Mouse (Mus musculus) liver, embryonic 12.5 days (tissue): ENCODE measurements around the gene Fa2h. TPM values are rescaled to one million over a fixed set of nuclear protein-coding genes. Genes with fewer than 3 reads are reported as not detected.

Source experiments
- polyA plus RNA-seq: library from polyadenylated mRNA; unstranded; fragments of >200 nt; fragmentation: Nextera tagmentation; extraction: Ambion mirVana; gene quantifications from 2 replicates; pipeline ENCODE4 v1.2.1, GENCODE M21; 2016

Fa2h gene
- polyA plus RNA-seq, 1 experiment from 2014 or later = not detected

Other genes with a start within 250 kb of the Fa2h start
- gene Glg1, start 134.6 kb downstream of the Fa2h start, polyA plus RNA-seq = 30.7 and 32.3 TPM in 2 replicates
- 70.6 and 71.0 TPM in 2 replicates for gene Rfwd3, start 93.6 kb downstream of the Fa2h start, polyA plus RNA-seq
- gene Mlkl, start 55.6 kb downstream of the Fa2h start, polyA plus RNA-seq = 1.9 TPM in 2 replicates
- gene Wdr59, start 128.3 kb upstream of the Fa2h start, polyA plus RNA-seq = 2.8 and 3.1 TPM in 2 replicates
- 17.3 and 18.3 TPM in 2 replicates for gene Znrf1, start 142.3 kb upstream of the Fa2h start, polyA plus RNA-seq
- gene Ldhd, start 236.6 kb upstream of the Fa2h start, polyA plus RNA-seq = 0.11 and 0.12 TPM in 2 replicates
- gene Zfp1, start 249.6 kb upstream of the Fa2h start, polyA plus RNA-seq = 7.4 and 8.4 TPM in 2 replicates